Mouse (Mus musculus) cerebellum, adult 11 months (tissue): ENCODE results near the gene 2610528J11Rik.
"Not testable (repeated sequence)": the region's sequence is repeated elsewhere in the genome, so short reads cannot be mapped to it uniquely, and the experiment has no call there.

Experiments used
- DNase-seq: peaks from one replicate; pipeline ENCODE4 v3.0.0; 2022

The 2610528J11Rik gene

GRCm38 (mm10) chr4:118526408-118527334, at the start of gene 2610528J11Rik:
2610528J11Rik (plus strand) TSS chr4:118526999.
- DNase-seq, result no peak

GRCm38 (mm10) chr4:118489717-118490132, 37.1 kb upstream of the 2610528J11Rik start, which contains the start of gene Tie1:
Tie1 (minus strand) TSS chr4:118490061.
- no peak for DNase-seq

GRCm38 (mm10) chr4:118490461-118490860, 36.3 kb upstream of the 2610528J11Rik start:
- no peak for DNase-seq

GRCm38 (mm10) chr4:118500171-118500724, 26.6 kb upstream of the 2610528J11Rik start:
- DNase-seq, result no peak

GRCm38 (mm10) chr4:118500792-118501191, 26.0 kb upstream of the 2610528J11Rik start:
- DNase-seq, result no peak

GRCm38 (mm10) chr4:118505551-118505950, 21.2 kb upstream of the 2610528J11Rik start:
- DNase-seq, result no peak

- DNase-seq, result not testable (repeated sequence)
Measured at GRCm38 (mm10) chr4:118507171-118507570, 19.6 kb upstream of the 2610528J11Rik start.

GRCm38 (mm10) chr4:118509050-118509449, 17.7 kb upstream of the 2610528J11Rik start:
- no peak for DNase-seq

- no peak for DNase-seq
Measured at GRCm38 (mm10) chr4:118516699-118517496, 9.9 kb upstream of the 2610528J11Rik start.

GRCm38 (mm10) chr4:118517497-118518146, 9.2 kb upstream of the 2610528J11Rik start:
- DNase-seq, result no peak

GRCm38 (mm10) chr4:118518208-118518607, 8.6 kb upstream of the 2610528J11Rik start:
- DNase-seq, result no peak

GRCm38 (mm10) chr4:118522248-118522647, 4.6 kb upstream of the 2610528J11Rik start:
- no peak for DNase-seq

- no peak for DNase-seq
Measured at GRCm38 (mm10) chr4:118523976-118524375, 2.8 kb upstream of the 2610528J11Rik start.

GRCm38 (mm10) chr4:118525779-118526178, 1.0 kb upstream of the 2610528J11Rik start:
- no peak for DNase-seq

GRCm38 (mm10) chr4:118527335-118527681, 509 bp downstream of the 2610528J11Rik start:
- no peak for DNase-seq

- DNase-seq, result no peak
Measured at GRCm38 (mm10) chr4:118527720-118528119, 921 bp downstream of the 2610528J11Rik start.

- DNase-seq, result no peak
Measured at GRCm38 (mm10) chr4:118532663-118533062, 5.9 kb downstream of the 2610528J11Rik start.

GRCm38 (mm10) chr4:118533156-118533555, 6.4 kb downstream of the 2610528J11Rik start:
- DNase-seq, result no peak

GRCm38 (mm10) chr4:118533605-118534004, 6.8 kb downstream of the 2610528J11Rik start:
- no peak for DNase-seq

GRCm38 (mm10) chr4:118535610-118536009, 8.8 kb downstream of the 2610528J11Rik start:
- no peak for DNase-seq

GRCm38 (mm10) chr4:118537801-118538200, 11.0 kb downstream of the 2610528J11Rik start:
- no peak for DNase-seq

- DNase-seq, result no peak
Measured at GRCm38 (mm10) chr4:118539904-118540303, 13.1 kb downstream of the 2610528J11Rik start.
